Mouse (Mus musculus) hindlimb bud, embryonic 11.5 days (tissue): ENCODE data around the gene Cacna1s.

Source experiments
- DNase-seq: peaks from one replicate; pipeline ENCODE4 v3.0.0-alpha.2; 2012; ENCODE audit warnings: low read depth, low spot score; ENCODE audit errors: extremely low spot score

Cacna1s gene

DNA sequence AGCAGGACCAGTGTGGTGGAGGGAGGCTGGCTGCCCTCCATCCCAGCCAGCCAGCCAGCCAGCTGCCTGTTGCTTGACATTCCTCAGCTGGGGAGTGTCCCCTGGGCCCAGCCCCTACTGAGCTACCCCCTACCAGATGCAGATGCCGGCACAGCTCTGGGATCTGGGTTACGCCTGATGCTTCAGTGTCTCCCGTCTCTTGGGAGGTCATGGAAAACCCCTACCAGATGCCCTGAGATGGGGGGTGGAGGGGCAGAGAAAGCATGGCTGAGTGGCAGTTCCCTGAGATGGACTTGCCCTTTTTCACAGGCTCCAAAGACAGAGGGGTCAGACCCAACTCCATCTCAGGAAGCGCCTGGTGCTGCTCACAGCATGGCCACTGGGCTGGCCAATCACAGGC is 84.0 kb downstream of the Cacna1s start:
- DNase-seq, result no peak

DNA sequence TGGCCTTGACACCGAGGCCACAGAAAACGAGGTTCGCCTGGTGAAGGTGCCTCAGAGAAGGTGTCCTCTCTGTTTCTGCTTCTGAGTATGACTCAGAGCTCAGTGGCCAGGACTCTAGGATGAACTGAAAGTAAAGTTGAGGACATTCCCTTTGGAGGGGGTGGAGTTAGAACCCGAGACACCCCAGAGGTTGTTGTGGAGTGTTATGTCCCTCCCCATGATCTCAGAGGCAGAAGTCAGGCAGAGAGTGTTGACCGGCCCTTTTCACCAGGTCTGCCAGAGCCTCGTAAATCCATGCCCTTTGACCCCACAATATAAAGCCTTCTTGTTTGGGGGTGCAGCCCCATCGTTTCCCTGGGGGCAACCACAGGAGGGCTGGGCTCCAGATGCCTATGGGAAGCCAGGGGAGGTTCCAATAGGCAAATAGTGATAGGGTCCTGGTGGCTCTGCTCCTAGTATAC is 84.6 kb downstream of the Cacna1s start:
- DNase-seq, result no peak

DNA sequence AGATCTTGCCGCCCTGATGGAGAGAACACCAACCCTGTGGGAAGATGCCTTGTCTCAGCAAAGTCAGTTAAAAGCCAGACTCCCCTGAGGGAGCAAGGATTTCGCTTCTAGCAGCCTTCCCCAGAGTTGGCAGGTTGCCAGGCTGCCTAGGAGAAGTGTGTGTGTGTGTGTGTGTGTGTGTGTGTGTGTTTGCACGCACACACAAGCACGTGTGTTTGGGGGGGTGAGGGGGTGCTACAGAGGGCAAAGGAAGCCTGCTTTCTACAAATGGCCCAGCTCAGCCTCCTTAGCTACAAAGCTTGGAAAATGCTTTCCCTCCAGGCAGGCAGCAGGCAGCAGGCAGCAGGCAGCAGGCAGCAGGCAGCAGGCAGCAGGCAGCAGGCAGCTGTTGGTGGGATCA is 85.0 kb downstream of the Cacna1s start:
- DNase-seq, result no peak

DNA sequence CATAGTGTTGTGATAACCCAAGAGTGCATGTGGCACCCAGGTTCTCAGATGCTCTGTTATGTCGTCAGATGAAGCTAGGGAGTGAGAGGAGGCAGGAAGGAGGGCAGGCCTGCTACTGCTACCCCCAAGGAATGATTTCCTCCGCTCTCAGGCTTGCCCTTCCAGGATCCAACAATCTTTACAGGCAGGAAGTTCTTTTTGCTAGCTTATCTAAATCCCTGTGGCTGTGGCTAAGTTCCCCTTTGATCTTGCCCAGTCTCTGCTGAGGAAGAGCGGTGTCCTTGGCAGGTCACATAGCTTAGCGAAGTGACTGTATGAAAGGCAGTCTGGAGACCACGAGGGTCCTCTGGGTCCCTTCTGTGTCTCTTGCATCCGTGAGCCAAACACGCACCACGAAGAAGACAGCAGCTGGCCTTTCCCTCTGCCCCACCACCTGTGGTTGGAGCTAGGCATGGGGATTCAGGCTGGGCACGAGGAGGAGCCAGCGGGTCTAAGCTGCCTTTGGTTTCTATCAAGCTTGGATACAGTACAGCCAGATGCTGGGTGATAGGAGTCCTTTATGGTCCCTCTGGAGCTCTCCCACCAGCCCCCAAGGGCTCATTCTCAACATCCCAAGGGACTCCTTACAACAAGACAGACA is 85.8 kb downstream of the Cacna1s start:
- no peak for DNase-seq

DNA sequence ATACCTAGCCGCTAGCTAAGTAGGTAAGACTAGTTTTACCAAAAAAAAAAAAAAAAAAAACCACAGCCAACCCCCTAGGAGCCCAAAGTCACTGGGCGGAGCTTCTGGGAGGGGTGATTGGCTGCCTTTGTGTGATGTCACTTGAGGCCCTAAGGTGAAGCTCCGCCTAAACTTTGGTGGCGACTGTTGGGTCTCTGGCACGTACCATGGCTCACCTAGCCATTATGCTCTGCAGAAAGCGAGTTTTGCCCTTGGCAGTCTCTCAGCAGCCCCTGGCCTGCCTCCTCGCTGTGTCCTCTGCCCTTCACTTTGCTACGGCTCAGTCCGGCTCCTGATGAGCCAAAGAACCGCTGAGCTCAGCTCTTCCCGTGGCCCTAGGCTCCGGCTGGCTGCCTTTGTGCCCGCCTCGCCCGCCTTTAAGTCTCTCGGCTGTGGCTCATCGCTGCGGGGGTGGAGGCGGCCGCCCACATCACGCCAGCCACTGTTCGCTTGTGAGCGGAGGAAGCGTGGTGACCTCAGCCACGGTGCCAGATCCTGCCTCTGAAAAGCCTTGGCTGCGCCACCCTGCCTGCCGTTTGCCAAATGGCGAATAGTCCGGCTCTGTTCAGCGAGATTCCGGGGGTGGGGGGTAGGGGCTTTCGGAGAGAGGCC is 87.6 kb downstream of the Cacna1s start:
- peak; percentile 67 for DNase-seq

DNA sequence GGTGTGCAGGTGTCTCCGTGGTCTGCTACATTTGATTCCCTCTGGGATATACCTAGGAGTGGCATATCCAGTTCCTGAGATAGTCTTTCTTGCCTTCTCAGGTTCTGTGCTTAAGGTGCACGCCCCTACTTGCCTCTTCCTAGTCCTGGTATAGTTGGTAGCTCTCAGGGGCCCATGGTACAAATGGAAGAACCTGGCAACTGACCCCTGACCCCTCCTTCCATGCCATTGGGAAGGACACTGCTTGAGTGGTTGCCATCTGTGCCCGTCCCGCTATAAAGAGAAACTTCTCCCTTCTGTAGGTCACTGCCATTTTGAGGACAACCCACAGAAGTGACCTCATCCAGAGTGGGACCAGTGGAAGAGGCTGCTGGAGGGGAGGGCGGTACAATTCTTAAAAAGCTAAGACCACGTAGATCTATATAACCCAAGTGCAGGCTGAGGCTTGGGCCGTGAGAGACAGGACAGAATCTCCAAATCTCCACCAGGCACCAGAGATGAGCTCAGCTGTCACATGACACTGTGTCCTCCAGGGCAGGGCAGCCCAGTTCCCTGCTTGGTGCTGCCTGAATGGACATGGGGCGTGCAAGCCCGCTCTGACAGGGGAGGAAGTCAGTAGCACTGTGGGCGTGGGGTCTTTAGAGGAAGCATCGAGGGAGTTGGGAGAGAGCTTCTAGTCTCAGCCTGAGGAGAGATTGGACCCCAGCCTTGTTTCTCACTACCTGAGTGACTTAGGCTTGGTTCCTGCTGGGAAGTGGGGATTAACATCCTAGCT is 88.8 kb downstream of the Cacna1s start:
- DNase-seq, result no peak

DNA sequence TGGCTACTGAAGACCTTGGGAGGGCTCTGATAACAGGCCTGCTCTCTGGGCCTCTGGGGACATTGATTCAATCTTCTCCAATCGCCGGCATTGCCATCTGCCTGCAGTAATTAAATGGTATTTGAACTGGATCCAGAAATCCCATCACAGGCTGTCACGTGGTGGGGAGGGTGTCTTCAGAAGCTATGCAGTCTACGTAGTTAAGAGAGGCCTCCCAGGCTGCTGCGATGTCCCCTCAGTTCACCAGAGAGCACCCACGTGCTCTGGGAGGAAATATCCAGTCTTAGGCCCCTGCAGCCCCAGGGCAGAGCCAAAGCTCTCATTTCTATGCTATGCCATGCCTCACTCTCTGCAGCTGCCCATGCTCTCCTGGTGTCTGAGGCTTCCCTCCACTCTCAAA is 89.8 kb downstream of the Cacna1s start:
- no peak for DNase-seq

DNA sequence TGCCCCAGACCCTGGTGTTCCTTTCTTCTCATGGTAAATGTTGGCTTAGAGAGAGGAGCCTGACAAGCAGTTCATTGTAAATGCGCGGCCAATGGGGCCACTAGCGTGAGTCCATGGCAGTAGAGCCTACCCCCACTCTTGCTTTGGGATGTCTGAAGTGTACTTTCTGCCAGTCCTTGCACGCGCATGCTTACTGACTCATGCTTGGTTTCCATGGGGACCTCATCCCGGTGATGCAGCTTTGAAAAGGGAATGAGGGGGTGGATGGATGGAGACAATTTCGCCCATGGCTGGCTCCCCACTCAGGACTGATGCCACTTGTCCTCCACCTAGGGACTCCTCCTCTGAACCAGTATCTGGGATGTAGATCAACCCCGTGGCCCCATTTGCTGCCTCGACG is 91.0 kb downstream of the Cacna1s start:
- no peak for DNase-seq

DNA sequence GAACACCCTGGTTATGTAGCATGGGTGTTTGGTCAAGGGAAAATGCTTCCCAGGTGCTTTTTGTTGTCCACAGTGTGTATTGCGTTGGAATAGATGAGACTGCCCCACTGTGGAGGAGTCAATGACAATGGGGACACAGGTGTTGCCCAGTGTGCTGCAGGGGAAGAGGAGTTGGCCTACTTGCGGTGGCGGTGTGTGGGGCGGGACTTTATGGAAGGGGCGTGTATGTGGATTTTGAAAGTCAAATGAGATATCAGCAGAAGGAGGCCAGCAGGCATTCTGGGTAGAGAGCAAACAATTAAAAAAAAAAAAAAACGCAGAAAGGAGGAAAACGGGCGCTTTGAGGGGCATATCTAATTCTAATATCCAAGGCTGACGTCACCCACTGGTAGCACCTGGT is 97.2 kb downstream of the Cacna1s start:
- no peak for DNase-seq

DNA sequence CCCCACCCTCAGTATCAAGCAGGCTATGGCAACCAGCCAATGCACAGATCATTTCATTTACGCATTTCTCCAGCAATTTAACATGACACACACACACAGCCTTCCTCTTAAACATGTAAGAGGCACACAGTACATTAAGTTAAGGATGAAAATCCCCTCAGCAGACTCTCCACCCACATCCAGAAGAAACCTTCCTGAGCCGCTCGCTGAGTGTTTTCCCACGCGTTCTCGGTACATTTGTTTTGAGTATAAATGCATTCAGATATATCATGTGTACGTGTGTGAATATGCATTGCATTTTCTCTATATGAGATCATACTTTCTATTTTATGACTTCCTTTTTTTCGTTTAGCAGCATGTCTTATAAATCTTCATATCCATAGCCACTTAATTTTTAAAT is 98.8 kb downstream of the Cacna1s start:
- DNase-seq, result no peak

DNA sequence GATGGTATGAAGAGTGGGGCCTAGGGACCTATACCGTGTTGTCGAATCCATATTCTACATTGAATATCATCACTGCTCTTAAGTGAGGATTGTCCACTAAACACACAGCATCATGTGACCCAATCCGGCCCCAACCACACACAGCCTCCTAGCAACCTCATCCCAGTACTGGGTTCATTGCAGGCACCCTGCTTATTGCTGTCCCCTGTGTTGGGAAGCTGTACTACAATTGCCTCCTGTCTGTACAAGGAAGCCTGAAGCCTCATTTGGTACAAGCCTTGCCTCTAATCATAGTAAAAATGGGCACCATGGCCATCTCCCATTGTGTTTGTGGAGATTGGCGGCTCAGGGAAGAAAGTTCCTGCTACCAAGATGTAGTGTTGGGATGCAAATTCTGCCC is 103.8 kb downstream of the Cacna1s start:
- DNase-seq, result no peak

DNA sequence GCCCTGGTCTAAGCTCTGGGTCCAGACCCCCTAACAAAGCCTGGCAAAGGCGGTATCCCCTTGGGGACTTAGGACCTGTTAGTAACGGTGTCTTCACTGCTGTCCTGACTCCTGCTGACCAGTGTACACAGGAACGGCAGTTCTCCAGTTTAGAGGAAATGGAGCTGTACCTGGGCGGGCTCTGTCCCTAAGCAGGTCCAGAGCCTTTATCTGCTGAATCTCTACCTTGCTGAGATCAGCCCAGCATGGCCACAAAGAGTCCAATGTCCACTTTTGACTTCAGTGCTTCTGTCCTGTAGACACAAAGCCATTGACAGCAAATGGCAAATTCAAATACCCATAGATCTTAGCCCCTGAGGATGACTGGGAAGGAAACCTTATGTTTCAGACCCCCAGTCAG is 104.4 kb downstream of the Cacna1s start:
- no peak for DNase-seq

DNA sequence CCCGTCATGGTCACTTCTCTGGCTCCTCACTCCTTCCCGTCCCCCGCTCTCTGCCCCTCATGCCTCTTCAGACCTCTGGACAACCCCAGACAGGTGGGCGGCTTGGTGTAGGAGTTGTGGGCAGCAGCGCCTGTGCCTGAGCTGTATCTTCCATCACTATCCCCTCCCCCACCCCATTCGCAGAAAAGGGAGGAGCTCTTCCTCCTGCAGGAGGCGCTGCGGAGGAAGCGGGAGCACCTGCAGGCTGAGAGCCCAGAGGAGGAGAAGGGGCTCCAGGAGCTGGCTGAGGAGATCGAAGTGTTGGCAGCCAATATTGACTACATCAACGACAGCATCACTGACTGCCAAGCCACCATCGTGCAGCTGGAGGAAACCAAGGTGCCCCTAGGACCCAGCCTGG is 107.3 kb downstream of the Cacna1s start:
- no peak for DNase-seq

DNA sequence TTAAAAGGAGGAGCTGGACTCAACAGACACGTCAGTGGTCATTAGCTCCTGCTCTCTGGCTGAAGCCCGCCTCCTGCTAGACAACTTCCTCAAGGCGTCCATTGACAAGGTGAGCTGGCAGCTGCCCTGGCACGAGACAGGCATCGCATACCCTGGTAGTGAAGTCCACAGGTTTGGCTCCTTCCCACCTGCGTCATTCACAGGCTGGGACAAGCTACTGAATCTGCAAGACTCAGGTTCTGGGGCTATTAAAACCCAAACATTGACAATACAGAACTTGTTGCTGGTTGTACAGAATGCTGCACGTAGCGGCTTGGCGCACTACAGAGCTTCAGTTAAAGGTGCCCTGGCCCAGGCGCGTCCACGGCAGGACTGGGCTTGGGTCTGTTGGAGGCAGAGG is 107.7 kb downstream of the Cacna1s start:
- DNase-seq, result no peak

DNA sequence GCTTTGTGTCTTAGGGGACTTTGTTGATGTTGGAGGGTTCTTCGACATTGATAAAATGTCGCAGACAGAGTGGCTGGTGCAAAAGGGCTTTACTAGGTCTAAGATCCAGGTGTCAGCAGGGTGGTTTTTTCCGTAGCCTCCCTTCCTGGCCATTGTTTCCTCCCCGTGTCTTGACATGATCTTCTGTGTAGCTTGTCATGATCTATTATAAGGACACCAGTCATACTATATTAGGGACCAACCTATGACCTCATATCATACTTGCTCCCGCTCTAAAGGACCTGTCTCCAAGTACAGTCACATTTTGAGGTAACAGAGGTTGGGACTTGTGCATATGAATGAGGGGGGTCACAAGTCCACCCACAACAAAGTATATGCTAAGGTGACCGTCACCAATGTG is 108.4 kb downstream of the Cacna1s start:
- DNase-seq, result no peak

DNA sequence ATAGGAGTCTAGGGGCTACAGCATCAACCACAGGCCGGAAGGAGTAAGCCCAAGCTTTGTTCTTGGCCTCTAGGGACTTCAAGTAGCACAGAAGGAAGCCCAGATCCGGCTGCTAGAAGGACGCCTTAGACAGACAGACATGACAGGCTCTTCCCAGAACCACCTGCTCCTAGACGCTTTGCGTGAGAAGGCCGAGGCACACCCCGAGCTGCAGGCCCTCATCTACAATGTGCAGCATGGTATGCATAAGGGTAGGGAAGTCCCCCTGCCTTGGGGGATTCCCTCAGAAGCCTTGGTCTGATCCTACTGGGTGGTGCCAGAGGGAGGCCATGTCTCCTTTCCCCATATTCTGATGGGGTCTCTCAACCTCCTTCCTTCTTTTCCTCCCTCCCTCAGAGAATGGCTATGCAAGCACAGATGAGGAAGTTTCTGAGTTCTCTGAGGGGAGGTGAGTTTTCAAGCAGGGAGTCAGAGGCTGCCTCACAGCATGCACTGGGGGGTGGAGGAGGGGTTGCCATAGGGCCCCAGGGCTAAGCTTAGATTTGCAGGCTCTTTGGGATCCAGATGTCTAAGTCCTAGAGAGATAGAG is 108.9 kb downstream of the Cacna1s start:
- DNase-seq, result no peak

DNA sequence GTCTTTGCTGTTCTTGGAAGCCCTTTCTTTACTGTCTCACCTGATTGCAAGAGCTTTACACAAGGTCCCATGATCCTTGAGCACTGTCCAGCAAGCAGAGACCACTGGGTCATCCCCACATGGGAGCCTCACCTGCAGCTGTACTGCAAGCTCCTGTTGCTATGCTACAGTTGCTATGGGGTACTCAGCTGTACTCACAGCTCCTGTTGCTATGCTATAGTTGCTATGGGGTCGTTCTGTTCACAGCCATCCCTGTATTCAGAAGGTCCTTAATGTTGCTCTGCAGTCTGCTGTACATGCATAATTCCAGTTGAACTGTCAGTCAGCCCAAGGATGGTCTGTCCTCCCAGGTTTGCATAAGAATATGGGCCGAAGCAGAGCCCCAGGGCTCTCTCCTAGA is 112.9 kb downstream of the Cacna1s start:
- DNase-seq, result no peak

DNA sequence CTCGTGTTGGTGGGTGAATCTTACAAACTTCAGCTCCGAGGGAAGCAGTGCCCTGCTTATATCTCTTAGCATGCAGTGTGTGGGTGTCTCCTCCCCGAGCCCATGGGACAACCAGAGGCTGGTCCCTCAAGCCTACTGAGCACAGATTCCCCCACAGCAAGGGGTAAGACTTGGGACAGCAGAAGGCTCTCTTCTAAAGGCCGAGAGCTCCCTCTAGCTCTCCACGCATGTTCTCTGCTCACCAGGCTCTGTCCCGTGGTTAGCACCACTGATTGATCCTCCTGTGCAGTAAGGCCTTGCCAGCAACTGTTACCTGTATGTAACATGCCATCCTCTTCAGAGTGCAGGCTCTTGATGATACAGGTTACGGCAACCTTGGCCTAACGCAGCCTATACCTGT is 115.1 kb downstream of the Cacna1s start:
- no peak for DNase-seq
